ENCODE assay signal across 8 mouse cellular contexts in genomic region chrX:20658891-20659406, GRCm38 (mm10). TPM values are rescaled to one million over a fixed set of nuclear protein-coding genes. Genes with fewer than 3 reads are reported as not detected.
A peak's percentile ranks its signal among the peaks of the same experiment; 100 is the strongest.
DNase-seq lines count a peak whose midpoint lies in the region; ATAC-seq and TF ChIP-seq lines count a peak whose summit lies in the region.

No protein-coding gene starts in this region.

- no peak for TF ChIP-seq EP300 in heart, postnatal 0 days (IDR thresholded peaks at IDR 0.05; ENCODE audit: low read depth)

- no peaks in the 10 kb centered on the region for H3K9me3 ChIP-seq in lung, embryonic 16.5 days (ENCODE audit: control insufficient read depth, low read length)
- no peaks in the 10 kb centered on the region for H3K9me3 ChIP-seq in heart, postnatal 0 days (replicated peaks; ENCODE audit: control insufficient read depth, low read length)
- H3K9me3 ChIP-seq in limb, embryonic 15.5 days = no peaks in the 10 kb centered on the region
- no peaks in the 10 kb centered on the region for H3K9me3 ChIP-seq in neural tube, embryonic 11.5 days (ENCODE audit: control insufficient read depth, low read length)

- 12% methylated on average over 24 of the region's 24 CpGs for WGBS in lung, embryonic 16.5 days
- WGBS in heart, postnatal 0 days = 19% methylated on average over 23 of the region's 24 CpGs
- 20% methylated on average over 24 of the region's 24 CpGs for WGBS in limb, embryonic 15.5 days
- WGBS in neural tube, embryonic 11.5 days = 18% methylated on average over 24 of the region's 24 CpGs

- no peak overlapping the region; the same call in 1 of the 2 replicates for H3K27ac ChIP-seq in lung, embryonic 16.5 days (ENCODE audit: low read length)
- peak overlapping the region; percentile 65; the same call in 1 of the 2 replicates for H3K27ac ChIP-seq in heart, postnatal 0 days (ENCODE audit: low read depth)
- H3K27ac ChIP-seq in limb, embryonic 15.5 days = peak overlapping the region; percentile 80; the same call in 1 of the 2 replicates
- no peak overlapping the region for H3K27ac ChIP-seq in neural tube, embryonic 11.5 days (ENCODE audit: low read depth, low read length)

- ATAC-seq in lung, embryonic 16.5 days (ENCODE audit: low read depth) = no peak; the same call in 1 of the 2 replicates
- ATAC-seq in common myeloid progenitor, adult 5-6 weeks (replicated peaks; ENCODE audit: low read depth, poor library complexity, severe bottlenecking) = 0 out of 2 replicates have a peak, but pooled peaks have one; percentile 5
- ATAC-seq in heart, postnatal 0 days (ENCODE audit: insufficient read depth, low read depth) = no peak
- no peak for ATAC-seq in limb, embryonic 15.5 days (ENCODE audit: insufficient number of reproducible peaks, low FRiP score, low TSS enrichment, low read depth)
- no peak for ATAC-seq in neural tube, embryonic 11.5 days (ENCODE audit: insufficient read depth, low FRiP score, low TSS enrichment)
- no peak for ATAC-seq in frontal cortex, adult (ENCODE audit: low TSS enrichment)

- TF ChIP-seq CTCF in heart, postnatal 0 days (IDR thresholded peaks at IDR 0.05; ENCODE audit: low read depth) = no peak

- no peaks in the 10 kb centered on the region for H3K27me3 ChIP-seq in lung, embryonic 16.5 days (ENCODE audit: control insufficient read depth, insufficient read depth, low read depth, low read length)
- no peaks in the 10 kb centered on the region for H3K27me3 ChIP-seq in heart, postnatal 0 days (ENCODE audit: control insufficient read depth, insufficient read depth, low read length)
- H3K27me3 ChIP-seq in limb, embryonic 15.5 days = no peaks in the 10 kb centered on the region
- H3K27me3 ChIP-seq in neural tube, embryonic 11.5 days (ENCODE audit: control insufficient read depth, insufficient read depth, low read length) = no peaks in the 10 kb centered on the region

- no peaks in the 10 kb centered on the region; the same call in 1 of the 2 replicates for H3K4me1 ChIP-seq in lung, embryonic 16.5 days (replicated peaks; ENCODE audit: control insufficient read depth, insufficient read depth, low read length)
- 0 out of 2 replicates have a peak, but pooled peaks cover 1% of the 10 kb centered on the region for H3K4me1 ChIP-seq in heart, postnatal 0 days (ENCODE audit: control insufficient read depth, insufficient read depth)
- H3K4me1 ChIP-seq in limb, embryonic 15.5 days = no peaks in the 10 kb centered on the region
- H3K4me1 ChIP-seq in neural tube, embryonic 11.5 days (ENCODE audit: control insufficient read depth, insufficient read depth, low read length) = no peaks in the 10 kb centered on the region

- H3K4me3 ChIP-seq in lung, embryonic 16.5 days (ENCODE audit: low read length) = peak overlapping the region; percentile 58
- H3K4me3 ChIP-seq in heart, postnatal 0 days (ENCODE audit: low read depth, low read length) = peak overlapping the region; percentile 55
- H3K4me3 ChIP-seq in limb, embryonic 15.5 days = peak overlapping the region; percentile 50
- H3K4me3 ChIP-seq in neural tube, embryonic 11.5 days (ENCODE audit: low read depth, low read length) = peak overlapping the region; percentile 42

- peak overlapping the region; percentile 71 for H3K4me2 ChIP-seq in lung, embryonic 16.5 days (ENCODE audit: low read depth, low read length)
- H3K4me2 ChIP-seq in heart, postnatal 0 days (ENCODE audit: low read depth, low read length) = peak overlapping the region; percentile 80
- peak overlapping the region; percentile 66 for H3K4me2 ChIP-seq in limb, embryonic 15.5 days
- peak overlapping the region; percentile 75 for H3K4me2 ChIP-seq in neural tube, embryonic 11.5 days (ENCODE audit: low read depth)

- peak overlapping the region; percentile 71 for H3K9ac ChIP-seq in lung, embryonic 16.5 days (ENCODE audit: low read length)
- peak overlapping the region; percentile 52 for H3K9ac ChIP-seq in heart, postnatal 0 days (replicated peaks; ENCODE audit: low read depth, low read length)
- peak overlapping the region; percentile 31; the same call in 1 of the 2 replicates for H3K9ac ChIP-seq in limb, embryonic 15.5 days
- no peak overlapping the region for H3K9ac ChIP-seq in neural tube, embryonic 11.5 days (ENCODE audit: low read length)

- H3K36me3 ChIP-seq in lung, embryonic 16.5 days (ENCODE audit: control insufficient read depth, insufficient read depth, low read length) = no peaks in the 10 kb centered on the region
- H3K36me3 ChIP-seq in heart, postnatal 0 days (replicated peaks; ENCODE audit: control insufficient read depth, insufficient read depth, low read length) = no peaks in the 10 kb centered on the region
- H3K36me3 ChIP-seq in limb, embryonic 15.5 days = no peaks in the 10 kb centered on the region
- H3K36me3 ChIP-seq in neural tube, embryonic 11.5 days (ENCODE audit: control insufficient read depth, insufficient read depth, low read length) = no peaks in the 10 kb centered on the region

- DNase-seq in lung, postnatal 14 days = no peak
- no peak for DNase-seq in heart, postnatal 0 days (ENCODE audit: low spot score)
- no peak for DNase-seq in neural tube, embryonic 11.5 days (ENCODE audit: low spot score)
- no peak for DNase-seq in layer of hippocampus, postnatal 14 days (ENCODE audit: low spot score in 2 of 2)

RNA-seq across cellular contexts. Expression of gene Uba1, which starts 0.8 kb away (rescaled TPM):
- 181 and 190 TPM in 2 replicates for polyA plus RNA-seq in lung, embryonic 16.5 days (2015; fragmentation: Nextera tagmentation; extraction: Ambion mirVana)
- total RNA-seq in common myeloid progenitor, adult 5-6 weeks (2017) = 167 and 207 TPM in 2 replicates
- 258 and 314 TPM in 2 replicates for total RNA-seq in heart, postnatal 0 days (2014; rRNA removed; ENCODE audit: low replicate concordance)
- 100 and 105 TPM in 2 replicates for polyA plus RNA-seq in heart, postnatal 0 days (2015; fragmentation: Nextera tagmentation; extraction: Ambion mirVana)
- polyA plus RNA-seq in limb, embryonic 15.5 days (2015; fragmentation: Nextera tagmentation; extraction: Ambion mirVana) = 190 and 191 TPM in 2 replicates
- 324 and 355 TPM in 2 replicates for polyA plus RNA-seq in neural tube, embryonic 11.5 days (2014; fragmentation: Nextera tagmentation; extraction: Ambion mirVana)
- 100 to 1,000 TPM; 380 to 412 TPM for total RNA-seq in layer of hippocampus, postnatal 14 days (2021)

RNA-seq across cellular contexts. Expression of gene Cdk16, which starts 28.8 kb away (rescaled TPM):
- polyA plus RNA-seq in lung, embryonic 16.5 days (2015; fragmentation: Nextera tagmentation; extraction: Ambion mirVana) = 95.4 and 101 TPM in 2 replicates
- total RNA-seq in common myeloid progenitor, adult 5-6 weeks (2017) = 22.5 and 29.5 TPM in 2 replicates
- total RNA-seq in heart, postnatal 0 days (2014; rRNA removed; ENCODE audit: low replicate concordance) = 154 and 171 TPM in 2 replicates
- polyA plus RNA-seq in heart, postnatal 0 days (2015; fragmentation: Nextera tagmentation; extraction: Ambion mirVana) = 83.1 and 83.4 TPM in 2 replicates
- 115 and 119 TPM in 2 replicates for polyA plus RNA-seq in limb, embryonic 15.5 days (2015; fragmentation: Nextera tagmentation; extraction: Ambion mirVana)
- polyA plus RNA-seq in neural tube, embryonic 11.5 days (2014; fragmentation: Nextera tagmentation; extraction: Ambion mirVana) = 123 and 126 TPM in 2 replicates
- 100 to 1,000 TPM; 292 to 294 TPM for total RNA-seq in layer of hippocampus, postnatal 14 days (2021)

RNA-seq across cellular contexts. Expression of gene Ndufb11, which starts 41.5 kb away (rescaled TPM):
- polyA plus RNA-seq in lung, embryonic 16.5 days (2015; fragmentation: Nextera tagmentation; extraction: Ambion mirVana) = 253 and 258 TPM in 2 replicates
- total RNA-seq in common myeloid progenitor, adult 5-6 weeks (2017) = 67.1 and 103 TPM in 2 replicates
- total RNA-seq in heart, postnatal 0 days (2014; rRNA removed; ENCODE audit: low replicate concordance) = 426 and 506 TPM in 2 replicates
- polyA plus RNA-seq in heart, postnatal 0 days (2015; fragmentation: Nextera tagmentation; extraction: Ambion mirVana) = 979 and 1,041 TPM in 2 replicates
- 209 and 225 TPM in 2 replicates for polyA plus RNA-seq in limb, embryonic 15.5 days (2015; fragmentation: Nextera tagmentation; extraction: Ambion mirVana)
- polyA plus RNA-seq in neural tube, embryonic 11.5 days (2014; fragmentation: Nextera tagmentation; extraction: Ambion mirVana) = 188 and 191 TPM in 2 replicates
- total RNA-seq in layer of hippocampus, postnatal 14 days (2021) = 100 to 1,000 TPM; 169 to 189 TPM

RNA-seq across cellular contexts. Expression of gene Rbm10, which starts 41.6 kb away (rescaled TPM):
- 66.3 and 68.7 TPM in 2 replicates for polyA plus RNA-seq in lung, embryonic 16.5 days (2015; fragmentation: Nextera tagmentation; extraction: Ambion mirVana)
- 70.1 and 74.7 TPM in 2 replicates for total RNA-seq in common myeloid progenitor, adult 5-6 weeks (2017)
- 45.6 and 55.8 TPM in 2 replicates for total RNA-seq in heart, postnatal 0 days (2014; rRNA removed; ENCODE audit: low replicate concordance)
- polyA plus RNA-seq in heart, postnatal 0 days (2015; fragmentation: Nextera tagmentation; extraction: Ambion mirVana) = 21.0 and 24.1 TPM in 2 replicates
- 55.6 and 58.7 TPM in 2 replicates for polyA plus RNA-seq in limb, embryonic 15.5 days (2015; fragmentation: Nextera tagmentation; extraction: Ambion mirVana)
- 75.9 and 76.0 TPM in 2 replicates for polyA plus RNA-seq in neural tube, embryonic 11.5 days (2014; fragmentation: Nextera tagmentation; extraction: Ambion mirVana)
- total RNA-seq in layer of hippocampus, postnatal 14 days (2021) = 10 to 100 TPM; 38.5 to 41.7 TPM

RNA-seq across cellular contexts. Expression of gene Usp11, which starts 44.8 kb away (rescaled TPM):
- polyA plus RNA-seq in lung, embryonic 16.5 days (2015; fragmentation: Nextera tagmentation; extraction: Ambion mirVana) = 41.4 and 42.3 TPM in 2 replicates
- 30.0 and 38.5 TPM in 2 replicates for total RNA-seq in common myeloid progenitor, adult 5-6 weeks (2017)
- total RNA-seq in heart, postnatal 0 days (2014; rRNA removed; ENCODE audit: low replicate concordance) = 20.8 and 28.8 TPM in 2 replicates
- 10.2 and 11.4 TPM in 2 replicates for polyA plus RNA-seq in heart, postnatal 0 days (2015; fragmentation: Nextera tagmentation; extraction: Ambion mirVana)
- polyA plus RNA-seq in limb, embryonic 15.5 days (2015; fragmentation: Nextera tagmentation; extraction: Ambion mirVana) = 45.3 and 45.6 TPM in 2 replicates
- 85.9 and 95.5 TPM in 2 replicates for polyA plus RNA-seq in neural tube, embryonic 11.5 days (2014; fragmentation: Nextera tagmentation; extraction: Ambion mirVana)
- 10 to 100 TPM; 81.9 to 82.7 TPM for total RNA-seq in layer of hippocampus, postnatal 14 days (2021)

Comparison
In these comparisons a context has a peak if more than half of its experiments do, and no peak if none do; other contexts are left out.
1. H3K27ac ChIP-seq: peak in heart, postnatal 0 days (single experiment) and limb, embryonic 15.5 days (single experiment); none in lung, embryonic 16.5 days (single experiment) and neural tube, embryonic 11.5 days (single experiment).
2. Peak in every context shown above with its lines, with median percentiles within 50 percentile points of each other: H3K4me2 ChIP-seq and H3K4me3 ChIP-seq.